Mouse (Mus musculus) kidney, embryonic 15.5 days (tissue): ENCODE data around the gene Dennd2a. TPM values are rescaled to one million over a fixed set of nuclear protein-coding genes. Genes with fewer than 3 reads are reported as not detected.

Experiments
- ATAC-seq: fragments of 200-750 bp; cut with Nextera tagmentation; replicated peaks from 2 replicates; pipeline ENCODE4 v1.8.0; 2017; ENCODE audit warnings: moderate TSS enrichment; ENCODE audit not compliant: low FRiP score
- H3K27ac ChIP-seq: fragments of 300-500 bp; sonication (generic); 2 replicates; pipeline ENCODE4 v1.5.1; 2015; ENCODE audit warnings: mild to moderate bottlenecking, inconsistent platforms
- H3K27me3 ChIP-seq: fragments of 300-500 bp; sonication (generic); 2 replicates; pipeline ENCODE4 v1.6.1; 2015; ENCODE audit warnings: inconsistent platforms
- H3K36me3 ChIP-seq: fragments of 300-500 bp; sonication (generic); 2 replicates; pipeline ENCODE4 v1.6.1; 2015; ENCODE audit warnings: inconsistent platforms
- H3K4me1 ChIP-seq: fragments of 300-500 bp; sonication (generic); 2 replicates; pipeline ENCODE4 v1.6.1; 2015; ENCODE audit warnings: inconsistent platforms
- H3K4me2 ChIP-seq: fragments of 300-500 bp; sonication (generic); 2 replicates; pipeline ENCODE4 v1.6.1; 2015; ENCODE audit warnings: moderate library complexity, mild to moderate bottlenecking, inconsistent platforms
- H3K4me3 ChIP-seq: fragments of 300-500 bp; sonication (generic); replicated peaks from 2 replicates; pipeline ENCODE4 v1.5.1; 2015; ENCODE audit warnings: mild to moderate bottlenecking, inconsistent platforms
- H3K9ac ChIP-seq: fragments of 300-500 bp; sonication (generic); 2 replicates; pipeline ENCODE4 v1.6.1; 2015; ENCODE audit warnings: mild to moderate bottlenecking, inconsistent platforms
- H3K9me3 ChIP-seq: fragments of 300-500 bp; sonication (generic); replicated peaks from 2 replicates; pipeline ENCODE4 v1.6.1; 2016; ENCODE audit warnings: inconsistent platforms
- WGBS: fragments of 180-500 bp; shearing (Covaris S2); methylation state at CpG from one replicate; pipeline ENCODE4 v1.1.7; 2015; ENCODE audit warnings: mixed read lengths; 5-methylcytosine and 5-hydroxymethylcytosine counted together
- polyA plus RNA-seq: library from polyadenylated mRNA; unstranded; fragments of >200 nt; fragmentation: Nextera tagmentation; extraction: Ambion mirVana; gene quantifications from 2 replicates; pipeline ENCODE4 v1.2.1, GENCODE M21; 2015

Dennd2a gene
- polyA plus RNA-seq, 1 experiment from 2014 or later, result 24.0 TPM

DNA sequence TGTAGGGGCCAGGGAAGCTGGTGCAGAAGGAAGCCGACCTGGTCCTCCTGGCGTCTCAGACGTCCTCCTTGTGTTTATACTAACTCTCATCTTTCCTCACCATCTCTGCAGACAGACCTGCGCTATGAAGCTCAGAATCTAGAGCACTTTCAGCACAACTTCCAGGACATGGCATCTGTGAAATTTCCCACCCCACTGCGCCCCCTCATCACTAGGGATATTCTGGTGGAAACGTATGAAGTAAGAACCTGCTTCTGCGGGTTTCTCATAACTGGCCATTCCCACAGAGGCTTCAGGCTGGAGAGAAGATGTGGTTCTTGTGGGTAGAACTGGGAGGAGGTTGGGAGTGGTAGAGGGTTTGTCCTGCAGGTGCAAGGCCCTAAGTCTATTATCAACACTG lies 21.9 kb upstream of the Dennd2a start:
- Histone ChIP-seq H3K9ac (no peak overlapping the region), H3K27me3 (no peaks in the 10 kb centered on the region), H3K9me3 (no peaks in the 10 kb centered on the region), H3K4me2 (no peak overlapping the region), H3K4me1 (peaks cover 6% of the 10 kb centered on the region), H3K36me3 (peaks cover 63% of the 10 kb centered on the region), H3K27ac (no peak overlapping the region), H3K4me3 (no peak overlapping the region)
- 80% methylated on average over 7 of the region's 7 CpGs for WGBS
- ATAC-seq, result no peak

DNA sequence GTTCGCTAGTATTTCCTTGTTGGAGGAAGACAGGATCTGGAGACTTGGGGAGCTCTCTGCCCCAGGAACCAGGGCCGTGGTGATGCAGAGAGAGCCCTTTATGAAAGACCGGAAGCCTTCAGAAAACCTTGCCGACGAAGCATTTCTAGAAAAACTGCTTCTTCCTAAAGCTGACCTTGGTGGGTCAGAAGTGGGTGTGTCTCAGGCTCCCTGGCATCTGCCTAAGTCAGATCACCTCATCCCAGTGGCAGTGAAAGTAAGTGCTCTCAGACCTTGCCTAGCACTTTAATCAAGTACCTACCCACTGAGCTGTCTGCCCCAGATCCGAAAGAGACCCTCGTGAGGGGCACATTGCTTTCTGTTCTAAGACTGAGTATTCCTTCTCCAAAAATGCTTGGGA lies 17.3 kb upstream of the Dennd2a start:
- Histone ChIP-seq H3K27ac (no peak overlapping the region), H3K36me3 (peaks cover 30% of the 10 kb centered on the region), H3K9ac (no peak overlapping the region), H3K4me2 (peak overlapping the region; percentile 79), H3K4me1 (peaks cover 14% of the 10 kb centered on the region), H3K9me3 (no peaks in the 10 kb centered on the region), H3K4me3 (peak overlapping the region; percentile 83), H3K27me3 (no peaks in the 10 kb centered on the region)
- ATAC-seq, result no peak
- WGBS, result 72% methylated on average over 7 of the region's 7 CpGs

DNA sequence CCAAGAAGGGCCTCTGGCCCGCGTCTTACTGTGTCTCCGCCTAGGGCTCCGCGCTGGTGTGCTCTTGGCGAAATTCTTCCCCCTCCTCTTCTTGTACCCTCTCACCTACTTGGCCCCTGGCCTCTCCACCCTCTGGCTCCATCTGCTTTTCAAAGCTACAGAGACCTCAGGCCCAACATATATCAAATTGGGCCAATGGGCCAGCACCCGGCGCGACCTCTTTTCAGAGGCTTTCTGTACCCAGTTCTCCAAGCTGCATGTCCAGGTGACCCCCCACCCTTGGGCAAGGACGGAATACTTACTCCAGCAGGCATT lies 16.8 kb upstream of the Dennd2a start:
- Histone ChIP-seq H3K27me3 (no peaks in the 10 kb centered on the region), H3K9me3 (no peaks in the 10 kb centered on the region), H3K4me2 (peak overlapping the region; percentile 79), H3K36me3 (peaks cover 26% of the 10 kb centered on the region), H3K9ac (peak overlapping the region; percentile 77), H3K27ac (peak overlapping the region; percentile 95; the same call in 1 of the 2 replicates), H3K4me1 (peaks cover 14% of the 10 kb centered on the region), H3K4me3 (peak overlapping the region; percentile 83)
- peak; percentile 43 for ATAC-seq
- 21% methylated on average over 10 of the region's 10 CpGs for WGBS

DNA sequence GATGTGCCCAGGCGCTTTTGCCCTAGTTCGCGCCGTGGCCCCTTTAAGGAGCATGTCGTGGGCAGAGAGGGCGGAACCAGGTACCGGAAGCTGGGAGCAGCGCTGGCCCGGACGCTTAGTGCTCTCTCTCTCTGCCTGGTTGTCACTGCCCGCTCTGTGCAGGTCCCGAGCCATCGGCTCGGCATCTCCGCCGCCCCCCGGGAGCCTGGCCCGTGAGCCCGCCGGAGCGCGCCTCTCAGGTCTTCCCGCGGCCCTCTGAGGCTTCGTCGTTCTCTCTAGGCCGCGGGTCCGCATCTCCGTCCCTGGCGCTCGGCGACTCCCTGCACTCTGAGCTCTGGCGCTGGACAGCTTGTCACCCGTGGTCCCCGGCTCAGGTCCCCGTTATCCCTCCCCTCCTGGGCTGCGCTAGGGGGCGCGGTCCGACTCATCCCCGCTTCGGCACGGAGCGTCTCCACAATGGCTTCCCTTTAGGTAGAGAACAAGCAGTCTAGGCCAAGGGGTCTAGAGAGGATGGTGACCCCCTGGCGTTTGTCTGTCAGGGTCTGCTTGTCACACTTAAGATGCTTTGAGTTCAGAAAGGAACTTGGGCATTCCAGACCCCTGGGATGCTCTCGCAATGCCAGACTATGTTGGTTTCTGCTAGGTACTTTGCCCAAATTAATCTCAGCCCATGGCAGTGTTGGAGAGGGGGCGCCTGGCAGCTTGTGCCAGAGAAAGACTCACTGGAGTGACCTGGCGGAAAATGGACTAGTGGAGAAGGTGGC lies 16.3 kb upstream of the Dennd2a start, which contains the start of gene Adck2:
Adck2 (plus strand) TSS at position 83 of the 764 bp plus-strand sequence.
- Histone ChIP-seq H3K4me2 (peak within 1 kb of the TSS; percentile 79), H3K4me3 (peak within 1 kb of the TSS; percentile 83), H3K9me3 (no peaks in the 10 kb centered on the region), H3K27ac (peak within 1 kb of the TSS; percentile 95), H3K36me3 (peaks cover 21% of the 10 kb centered on the region), H3K4me1 (peaks cover 14% of the 10 kb centered on the region), H3K27me3 (no peaks in the 10 kb centered on the region), H3K9ac (peak within 1 kb of the TSS; percentile 77)
- peak; percentile 94 for ATAC-seq
- WGBS, result under 1% methylated on average over 49 of the region's 49 CpGs

DNA sequence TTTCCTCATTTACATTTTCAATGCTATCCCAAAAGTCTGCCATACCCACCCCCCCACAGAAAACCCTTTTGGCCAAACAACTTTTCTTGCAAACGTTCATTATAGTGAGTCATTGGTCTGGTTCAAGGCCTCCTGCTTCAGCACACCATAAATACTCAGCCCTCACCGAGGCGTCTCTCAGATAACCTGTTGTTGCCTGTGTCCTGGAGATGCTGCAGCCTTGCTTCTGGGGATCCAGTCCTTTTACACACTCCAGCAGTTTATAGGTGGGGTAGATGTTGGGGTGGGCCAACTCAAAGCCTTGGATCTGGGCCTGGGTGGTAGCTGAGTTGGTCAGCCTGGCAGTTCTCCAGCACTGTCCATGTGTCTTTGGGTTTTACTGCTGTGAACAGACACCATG lies 12.8 kb upstream of the Dennd2a start:
- H3K9me3 ChIP-seq, result no peaks in the 10 kb centered on the region
- H3K4me3 ChIP-seq, result no peak overlapping the region
- H3K4me1 ChIP-seq, result peaks cover 14% of the 10 kb centered on the region
- H3K36me3 ChIP-seq, result no peaks in the 10 kb centered on the region
- no peak for ATAC-seq
- H3K27ac ChIP-seq, result no peak overlapping the region
- H3K9ac ChIP-seq, result no peak overlapping the region
- 26% methylated on average over 3 of the region's 3 CpGs for WGBS
- H3K4me2 ChIP-seq, result no peak overlapping the region
- H3K27me3 ChIP-seq, result no peaks in the 10 kb centered on the region

DNA sequence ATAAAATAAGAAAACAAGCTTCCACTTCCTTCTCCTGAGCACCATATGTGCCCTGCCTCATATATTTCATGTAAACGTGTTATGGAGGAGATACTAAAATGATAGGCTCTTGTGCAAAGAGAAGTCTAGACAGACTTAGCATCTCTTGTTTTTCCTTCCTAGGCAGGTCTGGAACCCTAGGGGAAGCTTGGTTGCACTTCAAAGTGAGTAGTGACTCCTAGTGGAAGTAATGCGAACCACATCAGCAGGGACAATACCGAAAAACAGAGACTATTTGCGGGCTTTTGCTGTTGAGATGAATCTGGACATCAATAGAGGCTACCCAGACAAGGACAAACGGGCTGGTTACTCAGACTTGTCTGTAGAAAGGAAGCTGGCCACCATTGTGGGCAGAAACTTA lies 9.9 kb upstream of the Dennd2a start:
- H3K9me3 ChIP-seq, result no peaks in the 10 kb centered on the region
- H3K4me3 ChIP-seq, result no peak overlapping the region
- 23% methylated on average over 5 of the region's 5 CpGs for WGBS
- H3K4me2 ChIP-seq, result no peak overlapping the region
- no peaks in the 10 kb centered on the region for H3K27me3 ChIP-seq
- 0 out of 2 replicates have a peak, but pooled peaks cover 3% of the 10 kb centered on the region for H3K4me1 ChIP-seq
- H3K9ac ChIP-seq, result no peak overlapping the region
- no peak overlapping the region for H3K27ac ChIP-seq
- no peak for ATAC-seq
- H3K36me3 ChIP-seq, result no peaks in the 10 kb centered on the region

DNA sequence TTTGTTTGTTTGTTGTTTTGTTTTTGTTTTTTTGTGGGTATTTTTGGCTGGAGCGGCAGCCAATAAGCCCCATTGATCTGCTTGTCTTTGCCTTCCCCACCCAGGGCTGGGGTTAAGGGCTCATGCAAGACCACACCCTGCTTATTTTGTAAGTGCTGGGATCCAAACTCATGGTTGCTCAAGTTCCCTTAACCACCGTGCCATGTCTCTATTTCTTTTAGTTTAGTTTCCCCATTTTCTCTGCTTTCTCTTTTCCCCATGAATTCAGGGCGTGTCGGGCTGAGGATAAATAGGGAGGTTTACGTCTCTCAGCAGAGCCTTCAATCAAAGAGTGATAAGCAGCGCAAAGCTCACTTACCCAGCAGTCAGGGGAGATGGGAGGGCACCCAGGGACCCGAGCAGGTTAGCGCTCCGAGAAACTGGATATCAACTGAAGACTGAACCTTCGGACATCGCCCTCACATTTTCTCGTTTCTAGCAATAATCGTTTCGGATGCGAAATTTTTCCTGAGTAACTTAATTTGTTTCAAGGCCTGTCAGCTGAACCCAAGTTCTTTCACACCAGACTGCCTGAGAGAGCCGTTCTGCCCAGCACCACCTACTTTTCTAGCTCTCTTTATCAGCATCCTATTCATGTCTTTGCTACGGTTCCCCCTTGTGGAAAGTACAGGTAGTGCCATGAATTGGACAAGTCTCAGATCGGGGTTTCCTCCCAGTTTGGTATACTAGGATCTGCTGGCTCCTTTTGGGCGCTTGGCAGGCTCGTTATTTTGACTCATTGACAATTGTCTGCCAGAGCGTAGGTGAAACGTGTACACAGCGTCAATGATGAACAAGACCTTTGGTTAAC lies 4.7 kb upstream of the Dennd2a start:
- H3K36me3 ChIP-seq, result no peaks in the 10 kb centered on the region
- H3K4me2 ChIP-seq, result peak overlapping the region; percentile 42
- H3K27me3 ChIP-seq, result no peaks in the 10 kb centered on the region
- H3K4me3 ChIP-seq, result 0 out of 2 replicates have a peak overlapping the region, but pooled peaks have one; percentile 6
- 23% methylated on average over 23 of the region's 23 CpGs for WGBS
- no peaks in the 10 kb centered on the region for H3K9me3 ChIP-seq
- no peak overlapping the region for H3K9ac ChIP-seq
- peaks cover 26% of the 10 kb centered on the region for H3K4me1 ChIP-seq
- peak; percentile 57 for ATAC-seq
- H3K27ac ChIP-seq, result no peak overlapping the region

DNA sequence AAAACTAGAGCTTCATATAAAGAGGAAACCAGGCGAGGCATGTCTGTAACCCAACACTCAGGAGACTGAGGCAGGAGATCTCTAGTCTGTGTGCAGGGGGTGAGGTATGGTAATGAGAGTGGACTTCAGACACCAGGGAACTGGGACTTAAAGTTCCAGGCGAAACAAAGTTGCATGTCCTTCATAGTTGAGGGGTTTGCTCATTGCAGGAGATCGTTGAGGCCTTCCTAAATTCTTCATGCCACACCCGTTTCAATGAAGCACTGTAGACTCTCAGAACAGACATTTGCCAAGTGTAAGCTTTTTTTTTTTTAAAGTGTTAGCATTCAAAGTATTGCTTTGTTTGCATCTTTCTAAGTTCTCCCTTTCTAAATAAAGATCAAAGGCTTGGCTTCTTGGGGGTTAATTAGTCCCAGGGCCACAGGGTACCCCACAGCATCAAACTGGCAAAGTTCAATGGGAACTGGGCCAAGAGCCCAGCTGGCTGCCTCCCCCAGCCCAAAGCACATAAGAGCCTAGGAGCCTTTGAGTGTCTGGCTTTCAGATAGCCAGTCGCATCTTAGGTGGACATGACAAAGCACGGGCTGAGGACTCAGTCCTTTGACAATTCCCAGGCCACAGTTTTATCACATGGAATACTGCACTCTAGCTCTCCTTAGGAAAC lies 1.7 kb upstream of the Dennd2a start:
- Histone ChIP-seq H3K9me3 (no peaks in the 10 kb centered on the region), H3K36me3 (no peaks in the 10 kb centered on the region), H3K4me2 (no peak overlapping the region), H3K9ac (no peak overlapping the region), H3K4me3 (no peak overlapping the region), H3K27ac (0 out of 2 replicates have a peak overlapping the region, but pooled peaks have one; percentile 20), H3K27me3 (no peaks in the 10 kb centered on the region), H3K4me1 (peaks cover 50% of the 10 kb centered on the region)
- no peak for ATAC-seq
- WGBS, result 53% methylated on average over 6 of the region's 6 CpGs

DNA sequence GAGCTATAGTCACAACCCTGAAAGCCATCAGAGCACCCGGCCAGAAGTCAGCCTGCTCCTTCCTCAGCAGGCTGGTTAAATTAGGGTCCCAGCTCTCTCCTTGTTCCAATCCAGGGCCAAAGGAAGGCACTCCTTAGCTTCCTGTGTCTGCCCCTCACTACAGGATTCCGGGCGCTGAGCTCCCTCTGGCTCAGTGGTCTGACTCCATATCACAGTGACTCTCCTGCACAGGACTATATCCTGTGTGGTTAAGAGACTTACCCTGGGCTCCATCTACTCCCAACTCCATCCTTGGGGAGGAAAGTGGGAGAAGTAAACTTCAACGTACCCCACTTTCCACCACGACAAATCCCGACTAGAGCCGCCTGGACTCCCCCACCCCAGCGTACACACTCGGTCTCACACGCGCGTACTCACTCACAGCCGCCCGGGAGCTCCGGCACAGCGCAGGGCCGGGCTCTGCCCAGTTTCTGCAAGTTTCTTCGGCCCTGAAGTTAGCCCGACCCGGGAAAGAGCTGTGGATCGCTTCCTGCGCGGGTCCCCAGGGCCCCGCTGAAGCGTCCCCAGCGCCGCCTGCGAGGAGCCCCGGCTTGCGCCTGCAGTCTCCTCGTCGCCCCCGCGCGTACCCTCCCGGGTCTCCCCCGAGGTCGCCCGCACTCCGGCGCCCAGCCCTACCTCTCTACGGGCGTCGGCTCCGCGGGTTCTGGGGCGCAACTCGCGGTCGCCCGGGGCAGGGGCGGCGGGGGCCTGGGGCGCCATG lies 587 bp downstream of the Dennd2a start:
- peaks cover 53% of the 10 kb centered on the region for H3K4me1 ChIP-seq
- WGBS, result under 1% methylated on average over 54 of the region's 54 CpGs

DNA sequence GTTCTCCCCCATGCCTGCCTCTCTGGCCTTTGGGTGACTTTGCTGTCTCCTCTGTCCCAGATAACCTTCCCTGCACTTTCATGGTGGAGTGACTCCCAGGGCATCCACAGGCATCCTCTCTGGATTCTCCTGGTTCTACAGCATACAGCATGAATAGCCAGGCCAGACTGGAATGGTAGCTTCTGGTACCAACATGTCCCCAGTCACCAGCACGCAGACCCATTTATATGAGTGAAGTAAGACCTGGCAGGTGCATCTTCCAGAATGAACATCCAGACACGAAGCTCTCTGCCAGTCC lies 2.1 kb downstream of the Dennd2a start:
- no peaks in the 10 kb centered on the region for H3K27me3 ChIP-seq
- H3K9ac ChIP-seq, result no peak overlapping the region
- WGBS, result 77% methylated on average over 2 of the region's 2 CpGs
- H3K36me3 ChIP-seq, result peaks cover 6% of the 10 kb centered on the region; the same call in 1 of the 2 replicates
- H3K4me2 ChIP-seq, result peak overlapping the region; percentile 70
- H3K9me3 ChIP-seq, result no peaks in the 10 kb centered on the region
- peaks cover 59% of the 10 kb centered on the region for H3K4me1 ChIP-seq
- ATAC-seq, result no peak
- H3K4me3 ChIP-seq, result peak overlapping the region; percentile 57; the same call in 1 of the 2 replicates
- H3K27ac ChIP-seq, result no peak overlapping the region

More for the DNA sequence above, 587 bp downstream of the Dennd2a start:
- Histone ChIP-seq H3K36me3 (peaks cover 6% of the 10 kb centered on the region; the same call in 1 of the 2 replicates), H3K27ac (peak overlapping the region; percentile 84), H3K4me3 (peak overlapping the region; percentile 57), H3K9ac (peak overlapping the region; percentile 69), H3K4me2 (peak overlapping the region; percentile 70), H3K9me3 (no peaks in the 10 kb centered on the region), H3K27me3 (no peaks in the 10 kb centered on the region)
- peak; percentile 73 for ATAC-seq

DNA sequence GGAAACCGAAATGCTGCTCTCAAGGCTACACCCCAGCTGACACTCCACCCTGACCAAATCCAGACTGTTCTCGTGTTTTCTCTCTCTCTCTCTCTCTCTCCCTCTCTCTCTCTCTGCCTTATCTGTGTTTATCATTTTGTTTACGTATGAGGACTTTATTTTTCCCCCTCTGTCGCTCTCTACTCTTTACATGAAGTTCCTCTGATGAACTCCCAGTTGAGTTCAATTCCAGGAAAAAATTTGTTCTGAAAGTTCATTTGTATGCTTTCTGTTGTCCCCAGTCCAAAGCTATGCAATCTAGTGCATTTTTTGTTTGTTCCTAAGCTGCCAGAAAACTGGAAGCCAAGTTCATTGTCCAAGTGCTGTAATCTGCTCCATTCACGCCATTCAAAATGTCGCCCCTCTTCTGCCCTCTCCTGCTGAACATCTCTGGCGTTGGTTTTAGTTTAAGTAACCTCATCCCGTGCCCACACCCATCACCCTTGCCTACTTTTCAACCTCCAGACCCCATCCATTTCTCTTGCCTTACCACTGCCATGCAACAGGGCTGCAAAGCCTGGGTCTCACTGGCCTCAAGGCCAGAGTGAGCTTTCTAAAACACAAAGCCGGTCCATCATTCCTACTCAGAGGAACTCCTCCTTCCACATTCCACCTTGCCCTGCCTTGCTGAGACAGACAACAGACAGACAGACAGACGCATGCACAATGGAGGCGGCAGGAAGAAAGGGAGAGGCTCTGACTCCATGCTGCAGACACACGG lies 2.6 kb downstream of the Dennd2a start:
- Histone ChIP-seq H3K36me3 (peaks cover 6% of the 10 kb centered on the region; the same call in 1 of the 2 replicates), H3K9me3 (no peaks in the 10 kb centered on the region), H3K27ac (peak overlapping the region; percentile 13; the same call in 1 of the 2 replicates), H3K4me1 (peaks cover 59% of the 10 kb centered on the region), H3K9ac (no peak overlapping the region), H3K4me2 (peak overlapping the region; percentile 70), H3K27me3 (no peaks in the 10 kb centered on the region), H3K4me3 (peak overlapping the region; percentile 57; the same call in 1 of the 2 replicates)
- WGBS, result 73% methylated on average over 12 of the region's 12 CpGs
- no peak for ATAC-seq
